Comparison of ENCODE assay signal across 14 mouse cellular contexts in the genomic region with DNA sequence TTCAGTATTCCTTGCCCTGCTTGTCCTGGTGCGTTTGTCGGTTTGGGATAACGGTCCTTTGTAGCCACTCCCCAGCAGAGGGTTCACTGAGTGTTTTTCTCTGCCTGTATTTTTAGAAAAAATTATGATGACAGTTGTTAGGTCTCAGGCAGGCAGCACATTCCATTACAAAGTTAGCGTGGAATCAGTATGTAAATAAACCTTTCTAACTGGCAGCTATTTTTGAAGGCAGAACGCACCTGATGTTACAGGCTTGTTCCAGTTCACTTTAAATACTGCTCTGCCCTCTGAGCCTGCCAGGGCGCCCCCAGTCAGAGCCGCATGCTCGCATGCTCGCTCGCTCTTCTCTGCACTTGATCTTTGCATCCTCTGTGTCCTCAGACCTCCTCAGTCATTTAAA.
DNase-seq lines count a peak whose midpoint lies in the region; ATAC-seq and TF ChIP-seq lines count a peak whose summit lies in the region.
"Had no signal": no experiment of that assay in that cellular context is flagged by ENCODE, and none has a peak within 500 bp of the region (broad histone marks: within the 10 kb centered on the region; RNA-seq: fewer than 3 reads in every experiment).

No protein-coding gene starts in this region.

- H3K9ac ChIP-seq in heart, embryonic 11.5 days (ENCODE audit: low read depth, low read length), result no peak overlapping the region
- no peak overlapping the region for H3K9ac ChIP-seq in forebrain, embryonic 16.5 days (replicated peaks; ENCODE audit: low read depth, low read length)
- no peak overlapping the region for H3K9ac ChIP-seq in neural tube, embryonic 11.5 days (ENCODE audit: low read length)
- H3K9ac ChIP-seq: liver, postnatal 0 days had no signal

- no peak overlapping the region for H3K4me3 ChIP-seq in heart, embryonic 11.5 days (ENCODE audit: low read depth, low read length)
- no peak overlapping the region for H3K4me3 ChIP-seq in layer of hippocampus, adult 2 months
- H3K4me3 ChIP-seq in forebrain, embryonic 16.5 days (replicated peaks; ENCODE audit: low read length), result no peak overlapping the region
- no peak overlapping the region for H3K4me3 ChIP-seq in neural tube, embryonic 11.5 days (ENCODE audit: low read depth, low read length)

- H3K27me3 ChIP-seq in heart, embryonic 11.5 days (ENCODE audit: control insufficient read depth, insufficient read depth, low read length), result peaks cover 10% of the 10 kb centered on the region; the same call in 1 of the 2 replicates
- peaks cover 17% of the 10 kb centered on the region for H3K27me3 ChIP-seq in forebrain, embryonic 16.5 days (replicated peaks; ENCODE audit: control insufficient read depth, insufficient read depth, low read length)
- H3K27me3 ChIP-seq in neural tube, embryonic 11.5 days (ENCODE audit: control insufficient read depth, insufficient read depth, low read length), result no peaks in the 10 kb centered on the region

- H3K4me1 ChIP-seq in heart, embryonic 11.5 days (ENCODE audit: control insufficient read depth, insufficient read depth, low read length), result peaks cover 3% of the 10 kb centered on the region; the same call in 1 of the 2 replicates
- peaks cover 27% of the 10 kb centered on the region for H3K4me1 ChIP-seq in forebrain, embryonic 16.5 days (replicated peaks; ENCODE audit: control insufficient read depth, insufficient read depth, low read length)
- H3K4me1 ChIP-seq in neural tube, embryonic 11.5 days (ENCODE audit: control insufficient read depth, insufficient read depth, low read length), result peaks cover 11% of the 10 kb centered on the region; the same call in 1 of the 2 replicates

- H3K36me3 ChIP-seq in heart, embryonic 11.5 days (ENCODE audit: control insufficient read depth, insufficient read depth, low read length), result no peaks in the 10 kb centered on the region
- no peaks in the 10 kb centered on the region for H3K36me3 ChIP-seq in forebrain, embryonic 16.5 days (ENCODE audit: control insufficient read depth, insufficient read depth)
- H3K36me3 ChIP-seq in neural tube, embryonic 11.5 days (ENCODE audit: control insufficient read depth, insufficient read depth, low read length), result no peaks in the 10 kb centered on the region
- H3K36me3 ChIP-seq: limb, embryonic 13.5 days had no signal

- intact Hi-C loops in heart, postnatal 25 days (cut with DNase I), result no loop called here

- peak overlapping the region; percentile 27; the same call in 1 of the 2 replicates for H3K4me2 ChIP-seq in heart, embryonic 11.5 days
- H3K4me2 ChIP-seq in forebrain, embryonic 16.5 days (ENCODE audit: low read length), result peak overlapping the region; percentile 13; the same call in 1 of the 2 replicates
- H3K4me2 ChIP-seq in neural tube, embryonic 11.5 days (ENCODE audit: low read depth), result no peak overlapping the region

- 8% methylated on average over 10 of the region's 10 CpGs for WGBS in heart, embryonic 11.5 days (ENCODE audit: insufficient replicate concordance)
- WGBS in forebrain, embryonic 16.5 days, result 13% methylated on average over 10 of the region's 10 CpGs
- WGBS in neural tube, embryonic 11.5 days, result 7% methylated on average over 10 of the region's 10 CpGs

- H3K27ac ChIP-seq in heart, embryonic 11.5 days (ENCODE audit: low read depth, low read length), result no peak overlapping the region
- peak overlapping the region; percentile 9; the same call in 1 of the 2 replicates for H3K27ac ChIP-seq in layer of hippocampus, adult 2 months
- H3K27ac ChIP-seq in forebrain, embryonic 16.5 days (ENCODE audit: low read length), result no peak overlapping the region
- no peak overlapping the region for H3K27ac ChIP-seq in neural tube, embryonic 11.5 days (ENCODE audit: low read depth, low read length)
- H3K27ac ChIP-seq: limb, embryonic 13.5 days had no signal

- ATAC-seq in heart, embryonic 11.5 days (replicated peaks; ENCODE audit: insufficient number of reproducible peaks, low FRiP score, low TSS enrichment), result no peak
- ATAC-seq in forebrain, embryonic 16.5 days, result no peak
- ATAC-seq in neural tube, embryonic 11.5 days (ENCODE audit: insufficient read depth, low FRiP score, low TSS enrichment), result no peak
- ATAC-seq: liver, postnatal 0 days had no signal

- TF ChIP-seq CTCF in layer of hippocampus, adult 2 months (conservative IDR thresholded peaks at IDR 0.05), result no peak

- H3K9me3 ChIP-seq in heart, embryonic 11.5 days (replicated peaks; ENCODE audit: control insufficient read depth, low read length), result no peaks in the 10 kb centered on the region
- H3K9me3 ChIP-seq in forebrain, embryonic 16.5 days (ENCODE audit: control insufficient read depth, low read length), result no peaks in the 10 kb centered on the region
- H3K9me3 ChIP-seq in neural tube, embryonic 11.5 days (ENCODE audit: control insufficient read depth, low read length), result no peaks in the 10 kb centered on the region
- H3K9me3 ChIP-seq: limb, embryonic 13.5 days had no signal

- DNase-seq in heart, postnatal 25 days (ENCODE audit: low spot score), result no peak
- DNase-seq in layer of hippocampus, adult 2 months (ENCODE audit: low spot score in 2 of 2), result no peak
- no peak for DNase-seq in layer of hippocampus, adult 8-10 months (ENCODE audit: low spot score in 2 of 2)
- DNase-seq in neural tube, embryonic 11.5 days (ENCODE audit: low spot score), result peak; percentile 33
- DNase-seq in frontal cortex, postnatal 36 days (ENCODE audit: low spot score in 2 of 2), result no peak
- DNase-seq in ovary, postnatal 10 days (ENCODE audit: low spot score), result no peak
- DNase-seq: cerebellum, adult 11 months; gastrocnemius, postnatal 36 days; kidney, postnatal 10 days; layer of hippocampus, postnatal 36 days; liver, postnatal 0 days had no signal
